Mouse (Mus musculus): ENCODE results near the gene Ncapg2.

GRCm38 (mm10) chr12:116481921-116482320 is 76.7 kb downstream of the Ncapg2 start:
- no peak for TF ChIP-seq CTCF (IDR thresholded peaks at IDR 0.05; ENCODE audit: low read depth, low read length)
- TF ChIP-seq POLR2A (IDR thresholded peaks at IDR 0.05; ENCODE audit: borderline replicate concordance, low read depth, low read length): no peak

All from bone marrow macrophage, adult 2 months (primary cell).